Mouse (Mus musculus): Measurements from ENCODE around the gene Tas2r113. TPM values are rescaled to one million over a fixed set of nuclear protein-coding genes. Genes with fewer than 3 reads are reported as not detected.
"Not testable (repeated sequence)": the region's sequence is repeated elsewhere in the genome, so short reads cannot be mapped to it uniquely, and the experiment has no call there.

Tas2r113 gene
- polyA plus RNA-seq (2011; ENCODE audit: insufficient read depth, insufficient read length, low read depth, missing spikeins): not detected in 2 replicates

- Histone ChIP-seq H3K4me1 (ENCODE audit: control insufficient read depth, insufficient read depth, low read length) (no peaks in the 10 kb centered on the region), H3K36me3 (ENCODE audit: control insufficient read depth, insufficient read depth, low read length, poor library complexity, severe bottlenecking) (no peaks in the 10 kb centered on the region), H3K4me3 (ENCODE audit: low read depth, low read length) (no peak within 1 kb of the TSS), H3K9ac (ENCODE audit: low read depth, poor library complexity, severe bottlenecking) (no peak within 1 kb of the TSS), H3K27me3 (ENCODE audit: control insufficient read depth, insufficient read depth, low read length, poor library complexity, severe bottlenecking) (no peaks in the 10 kb centered on the region), H3K27ac (ENCODE audit: insufficient read depth, low read length) (no peak within 1 kb of the TSS), H3K9me3 (replicated peaks; ENCODE audit: control insufficient read depth, insufficient read depth, low read length, poor library complexity, severe bottlenecking) (no peaks in the 10 kb centered on the region)
- no peak for TF ChIP-seq CTCF (IDR thresholded peaks at IDR 0.05; ENCODE audit: low read depth, low read length)
- no peak for TF ChIP-seq POLR2A (IDR thresholded peaks at IDR 0.05; ENCODE audit: insufficient read depth, low read length)
- no peak for TF ChIP-seq EP300 (IDR thresholded peaks at IDR 0.05; ENCODE audit: insufficient read depth, low read depth, low read length)
These were observed at the start of gene Tas2r113 for GRCm38 (mm10) chr6:132892711-132893110. Gene Tas2r113, plus strand, starts transcription at chr6:132893011.

- Histone ChIP-seq H3K27me3 (ENCODE audit: control insufficient read depth, insufficient read depth, low read length, poor library complexity, severe bottlenecking) (no peaks in the 10 kb centered on the region), H3K4me1 (ENCODE audit: control insufficient read depth, insufficient read depth, low read length) (no peaks in the 10 kb centered on the region), H3K4me3 (ENCODE audit: low read depth, low read length) (no peak within 1 kb of the TSS), H3K9ac (ENCODE audit: low read depth, poor library complexity, severe bottlenecking) (no peak within 1 kb of the TSS), H3K27ac (ENCODE audit: insufficient read depth, low read length) (no peak within 1 kb of the TSS), H3K9me3 (replicated peaks; ENCODE audit: control insufficient read depth, insufficient read depth, low read length, poor library complexity, severe bottlenecking) (no peaks in the 10 kb centered on the region), H3K36me3 (ENCODE audit: control insufficient read depth, insufficient read depth, low read length, poor library complexity, severe bottlenecking) (no peaks in the 10 kb centered on the region)
- TF ChIP-seq EP300 (IDR thresholded peaks at IDR 0.05; ENCODE audit: insufficient read depth, low read depth, low read length) (no peak), CTCF (IDR thresholded peaks at IDR 0.05; ENCODE audit: low read depth, low read length) (no peak), POLR2A (IDR thresholded peaks at IDR 0.05; ENCODE audit: insufficient read depth, low read length) (no peak)
These were observed 46.0 kb upstream of the Tas2r113 start, which contains the start of gene Tas2r123 for GRCm38 (mm10) chr6:132846842-132847241. Gene Tas2r123, plus strand, starts transcription at chr6:132847142.

GRCm38 (mm10) chr6:132855138-132855537 lies 37.7 kb upstream of the Tas2r113 start, which contains the start of gene Tas2r116:
Gene Tas2r116, plus strand, starts transcription at chr6:132855438.
- Histone ChIP-seq H3K9me3 (replicated peaks; ENCODE audit: control insufficient read depth, insufficient read depth, low read length, poor library complexity, severe bottlenecking) (no peaks in the 10 kb centered on the region), H3K27me3 (ENCODE audit: control insufficient read depth, insufficient read depth, low read length, poor library complexity, severe bottlenecking) (no peaks in the 10 kb centered on the region), H3K27ac (ENCODE audit: insufficient read depth, low read length) (no peak within 1 kb of the TSS), H3K9ac (ENCODE audit: low read depth, poor library complexity, severe bottlenecking) (no peak within 1 kb of the TSS), H3K4me1 (ENCODE audit: control insufficient read depth, insufficient read depth, low read length) (no peaks in the 10 kb centered on the region), H3K4me3 (ENCODE audit: low read depth, low read length) (no peak within 1 kb of the TSS), H3K36me3 (ENCODE audit: control insufficient read depth, insufficient read depth, low read length, poor library complexity, severe bottlenecking) (no peaks in the 10 kb centered on the region)
- TF ChIP-seq CTCF (IDR thresholded peaks at IDR 0.05; ENCODE audit: low read depth, low read length) (no peak), POLR2A (IDR thresholded peaks at IDR 0.05; ENCODE audit: insufficient read depth, low read length) (no peak), EP300 (IDR thresholded peaks at IDR 0.05; ENCODE audit: insufficient read depth, low read depth, low read length) (no peak)

GRCm38 (mm10) chr6:132867708-132868107 lies 25.1 kb upstream of the Tas2r113 start, which contains the start of gene Tas2r110:
Gene Tas2r110, plus strand, starts transcription at chr6:132868008.
- no peak for TF ChIP-seq POLR2A (IDR thresholded peaks at IDR 0.05; ENCODE audit: insufficient read depth, low read length)
- TF ChIP-seq EP300 (IDR thresholded peaks at IDR 0.05; ENCODE audit: insufficient read depth, low read depth, low read length): no peak
- no peak for TF ChIP-seq CTCF (IDR thresholded peaks at IDR 0.05; ENCODE audit: low read depth, low read length)
- no peaks in the 10 kb centered on the region for H3K27me3 ChIP-seq (ENCODE audit: control insufficient read depth, insufficient read depth, low read length, poor library complexity, severe bottlenecking)
- H3K4me3 ChIP-seq (ENCODE audit: low read depth, low read length): no peak within 1 kb of the TSS
- no peak within 1 kb of the TSS for H3K27ac ChIP-seq (ENCODE audit: insufficient read depth, low read length)
- no peaks in the 10 kb centered on the region for H3K9me3 ChIP-seq (replicated peaks; ENCODE audit: control insufficient read depth, insufficient read depth, low read length, poor library complexity, severe bottlenecking)
- no peaks in the 10 kb centered on the region for H3K4me1 ChIP-seq (ENCODE audit: control insufficient read depth, insufficient read depth, low read length)
- H3K36me3 ChIP-seq (ENCODE audit: control insufficient read depth, insufficient read depth, low read length, poor library complexity, severe bottlenecking): no peaks in the 10 kb centered on the region
- no peak within 1 kb of the TSS for H3K9ac ChIP-seq (ENCODE audit: low read depth, poor library complexity, severe bottlenecking)

GRCm38 (mm10) chr6:132909351-132909750 lies 16.5 kb downstream of the Tas2r113 start, which contains the start of gene Tas2r125:
Gene Tas2r125, plus strand, starts transcription at chr6:132909651.
- no peaks in the 10 kb centered on the region for H3K36me3 ChIP-seq (ENCODE audit: control insufficient read depth, insufficient read depth, low read length, poor library complexity, severe bottlenecking)
- no peak within 1 kb of the TSS for H3K27ac ChIP-seq (ENCODE audit: insufficient read depth, low read length)
- H3K4me1 ChIP-seq (ENCODE audit: control insufficient read depth, insufficient read depth, low read length): no peaks in the 10 kb centered on the region
- no peak within 1 kb of the TSS for H3K9ac ChIP-seq (ENCODE audit: low read depth, poor library complexity, severe bottlenecking)
- TF ChIP-seq POLR2A (IDR thresholded peaks at IDR 0.05; ENCODE audit: insufficient read depth, low read length) (no peak), CTCF (IDR thresholded peaks at IDR 0.05; ENCODE audit: low read depth, low read length) (no peak), EP300 (IDR thresholded peaks at IDR 0.05; ENCODE audit: insufficient read depth, low read depth, low read length) (no peak)
- no peaks in the 10 kb centered on the region for H3K27me3 ChIP-seq (ENCODE audit: control insufficient read depth, insufficient read depth, low read length, poor library complexity, severe bottlenecking)
- no peak within 1 kb of the TSS for H3K4me3 ChIP-seq (ENCODE audit: low read depth, low read length)
- H3K9me3 ChIP-seq (replicated peaks; ENCODE audit: control insufficient read depth, insufficient read depth, low read length, poor library complexity, severe bottlenecking): no peaks in the 10 kb centered on the region

GRCm38 (mm10) chr6:132941376-132941775 lies 48.6 kb downstream of the Tas2r113 start:
- H3K36me3 ChIP-seq (ENCODE audit: control insufficient read depth, insufficient read depth, low read length, poor library complexity, severe bottlenecking); H3K9me3 ChIP-seq (replicated peaks; ENCODE audit: control insufficient read depth, insufficient read depth, low read length, poor library complexity, severe bottlenecking); H3K4me3 ChIP-seq (ENCODE audit: low read depth, low read length); H3K4me1 ChIP-seq (ENCODE audit: control insufficient read depth, insufficient read depth, low read length); H3K27me3 ChIP-seq (ENCODE audit: control insufficient read depth, insufficient read depth, low read length, poor library complexity, severe bottlenecking); H3K9ac ChIP-seq (ENCODE audit: low read depth, poor library complexity, severe bottlenecking); H3K27ac ChIP-seq (ENCODE audit: insufficient read depth, low read length): not testable (repeated sequence)

Other genes starting within 250 kb of the Tas2r113 start
- not detected in 2 replicates for gene A630073D07Rik, start 241.5 kb upstream of the Tas2r113 start, polyA plus RNA-seq (2011; ENCODE audit: insufficient read depth, insufficient read length, low read depth, missing spikeins)
- not detected in 2 replicates for gene Tas2r120, start 236.1 kb upstream of the Tas2r113 start, polyA plus RNA-seq (2011; ENCODE audit: insufficient read depth, insufficient read length, low read depth, missing spikeins)
- gene Tas2r121, start 192.0 kb upstream of the Tas2r113 start, polyA plus RNA-seq (2011; ENCODE audit: insufficient read depth, insufficient read length, low read depth, missing spikeins): not detected in 2 replicates
- gene Tas2r122, start 181.1 kb upstream of the Tas2r113 start, polyA plus RNA-seq (2011; ENCODE audit: insufficient read depth, insufficient read length, low read depth, missing spikeins): not detected in 2 replicates
- not detected in 2 replicates for gene Tas2r115, start 155.0 kb upstream of the Tas2r113 start, polyA plus RNA-seq (2011; ENCODE audit: insufficient read depth, insufficient read length, low read depth, missing spikeins)
- not detected in 2 replicates for gene Tas2r124, start 138.3 kb upstream of the Tas2r113 start, polyA plus RNA-seq (2011; ENCODE audit: insufficient read depth, insufficient read length, low read depth, missing spikeins)
- not detected in 2 replicates for gene Tas2r102, start 130.9 kb upstream of the Tas2r113 start, polyA plus RNA-seq (2011; ENCODE audit: insufficient read depth, insufficient read length, low read depth, missing spikeins)
- not detected in 2 replicates for gene Tas2r136, start 114.8 kb upstream of the Tas2r113 start, polyA plus RNA-seq (2011; ENCODE audit: insufficient read depth, insufficient read length, low read depth, missing spikeins)
- gene Tas2r117, start 90.2 kb upstream of the Tas2r113 start, polyA plus RNA-seq (2011; ENCODE audit: insufficient read depth, insufficient read length, low read depth, missing spikeins): not detected in 2 replicates
- gene Tas2r123, start 45.9 kb upstream of the Tas2r113 start, polyA plus RNA-seq (2011; ENCODE audit: insufficient read depth, insufficient read length, low read depth, missing spikeins): not detected in 2 replicates
- not detected in 2 replicates for gene Tas2r116, start 37.6 kb upstream of the Tas2r113 start, polyA plus RNA-seq (2011; ENCODE audit: insufficient read depth, insufficient read length, low read depth, missing spikeins)
- gene Tas2r110, start 25.0 kb upstream of the Tas2r113 start, polyA plus RNA-seq (2011; ENCODE audit: insufficient read depth, insufficient read length, low read depth, missing spikeins): not detected in 2 replicates
- not detected in 2 replicates for gene Tas2r125, start 16.6 kb downstream of the Tas2r113 start, polyA plus RNA-seq (2011; ENCODE audit: insufficient read depth, insufficient read length, low read depth, missing spikeins)
- gene Tas2r129, start 58.1 kb downstream of the Tas2r113 start, polyA plus RNA-seq (2011; ENCODE audit: insufficient read depth, insufficient read length, low read depth, missing spikeins): not detected in 2 replicates
- not detected in 2 replicates for gene Tas2r131, start 64.9 kb downstream of the Tas2r113 start, polyA plus RNA-seq (2011; ENCODE audit: insufficient read depth, insufficient read length, low read depth, missing spikeins)
- not detected in 2 replicates for gene Tas2r109, start 88.0 kb downstream of the Tas2r113 start, polyA plus RNA-seq (2011; ENCODE audit: insufficient read depth, insufficient read length, low read depth, missing spikeins)
- gene Tas2r103, start 144.1 kb downstream of the Tas2r113 start, polyA plus RNA-seq (2011; ENCODE audit: insufficient read depth, insufficient read length, low read depth, missing spikeins): not detected in 2 replicates
- not detected in 2 replicates for gene Tas2r140, start 162.8 kb downstream of the Tas2r113 start, polyA plus RNA-seq (2011; ENCODE audit: insufficient read depth, insufficient read length, low read depth, missing spikeins)
- 10.8 and 11.0 TPM in 2 replicates for gene Smim10l1, start 211.9 kb downstream of the Tas2r113 start, polyA plus RNA-seq (2011; ENCODE audit: insufficient read depth, insufficient read length, low read depth, missing spikeins)

All from ES-Bruce4 (cell line).